Mouse (Mus musculus): Measurements from ENCODE around the gene Prkab1. TPM values are rescaled to one million over a fixed set of nuclear protein-coding genes. Genes with fewer than 3 reads are reported as not detected.

The Prkab1 gene
- polyA plus RNA-seq, 2 experiments: 62.6 to 89.2 TPM

DNA sequence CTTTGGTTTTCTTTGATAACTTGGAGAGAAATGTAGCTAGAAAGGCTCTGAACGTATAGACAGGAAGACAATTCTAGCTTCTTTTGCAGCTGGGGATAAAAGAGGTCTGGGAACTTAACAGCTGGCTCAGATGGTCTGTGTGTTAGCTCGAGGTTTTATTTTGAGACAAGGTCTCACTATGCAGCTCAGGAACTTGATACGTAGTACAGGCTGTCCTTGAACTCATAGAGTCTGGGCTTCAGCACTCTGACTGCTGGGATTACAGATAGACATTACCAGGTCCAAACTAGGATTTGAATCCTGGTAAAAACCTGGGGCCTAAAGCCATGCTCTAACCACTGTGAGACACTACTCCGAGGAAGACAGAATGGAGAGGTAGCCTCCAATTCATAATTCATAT is 21.9 kb upstream of the Prkab1 start:
- Histone ChIP-seq H3K9ac (ENCODE audit: low read depth, low read length, severe bottlenecking) (no peak overlapping the region), H3K4me3 (replicated peaks; ENCODE audit: low read length) (no peak overlapping the region), H3K4me1 (ENCODE audit: control insufficient read depth, insufficient read depth, low read length) (no peaks in the 10 kb centered on the region), H3K9me3 (ENCODE audit: control insufficient read depth, low read length) (no peaks in the 10 kb centered on the region), H3K27me3 (ENCODE audit: control insufficient read depth, insufficient read depth, low read length) (no peaks in the 10 kb centered on the region), H3K27ac (replicated peaks; ENCODE audit: low read depth, low read length) (no peak overlapping the region), H3K36me3 (ENCODE audit: control insufficient read depth, insufficient read depth, low read length) (no peaks in the 10 kb centered on the region), H3K4me2 (replicated peaks; ENCODE audit: low read depth, low read length, severe bottlenecking) (no peak overlapping the region)
- ATAC-seq (ENCODE audit: low FRiP score, low read depth) (no peak), DNase-seq (ENCODE audit: low spot score) (no peak)
- 73% methylated on average over 4 of the region's 4 CpGs for WGBS
- TF ChIP-seq POLR2A (IDR thresholded peaks at IDR 0.05; ENCODE audit: borderline replicate concordance, extremely low read depth, insufficient read depth, insufficient read length): no peak

DNA sequence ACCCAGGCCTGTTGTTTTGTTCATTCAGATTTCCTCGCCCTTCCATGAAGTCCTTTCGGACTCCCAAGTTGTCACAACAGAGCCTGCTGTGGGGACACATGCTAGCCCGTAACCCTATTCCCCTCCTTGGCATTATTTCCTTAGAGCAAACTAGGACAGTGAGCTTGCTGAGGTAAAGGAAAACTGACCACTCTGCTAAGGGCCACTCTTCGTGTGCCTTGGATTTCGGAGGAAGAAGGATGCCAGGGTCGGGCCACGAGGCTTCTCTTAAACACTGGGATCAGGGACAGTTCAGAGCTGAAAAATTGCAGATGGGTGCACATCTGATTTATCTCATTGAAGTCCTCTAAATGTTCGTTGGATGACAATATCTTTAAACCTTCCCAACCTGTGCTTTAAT is 21.3 kb upstream of the Prkab1 start:
- H3K27me3 ChIP-seq (ENCODE audit: control insufficient read depth, insufficient read depth, low read length): no peaks in the 10 kb centered on the region
- H3K4me2 ChIP-seq (replicated peaks; ENCODE audit: low read depth, low read length, severe bottlenecking): no peak overlapping the region
- no peaks in the 10 kb centered on the region for H3K4me1 ChIP-seq (ENCODE audit: control insufficient read depth, insufficient read depth, low read length)
- no peaks in the 10 kb centered on the region for H3K9me3 ChIP-seq (ENCODE audit: control insufficient read depth, low read length)
- H3K4me3 ChIP-seq (replicated peaks; ENCODE audit: low read length): no peak overlapping the region
- 82% methylated on average over 8 of the region's 8 CpGs for WGBS
- no peak for TF ChIP-seq POLR2A (IDR thresholded peaks at IDR 0.05; ENCODE audit: borderline replicate concordance, extremely low read depth, insufficient read depth, insufficient read length)
- no peak for DNase-seq (ENCODE audit: low spot score)
- no peak overlapping the region for H3K9ac ChIP-seq (ENCODE audit: low read depth, low read length, severe bottlenecking)
- H3K36me3 ChIP-seq (ENCODE audit: control insufficient read depth, insufficient read depth, low read length): no peaks in the 10 kb centered on the region
- H3K27ac ChIP-seq (replicated peaks; ENCODE audit: low read depth, low read length): no peak overlapping the region
- ATAC-seq (ENCODE audit: low FRiP score, low read depth): no peak

DNA sequence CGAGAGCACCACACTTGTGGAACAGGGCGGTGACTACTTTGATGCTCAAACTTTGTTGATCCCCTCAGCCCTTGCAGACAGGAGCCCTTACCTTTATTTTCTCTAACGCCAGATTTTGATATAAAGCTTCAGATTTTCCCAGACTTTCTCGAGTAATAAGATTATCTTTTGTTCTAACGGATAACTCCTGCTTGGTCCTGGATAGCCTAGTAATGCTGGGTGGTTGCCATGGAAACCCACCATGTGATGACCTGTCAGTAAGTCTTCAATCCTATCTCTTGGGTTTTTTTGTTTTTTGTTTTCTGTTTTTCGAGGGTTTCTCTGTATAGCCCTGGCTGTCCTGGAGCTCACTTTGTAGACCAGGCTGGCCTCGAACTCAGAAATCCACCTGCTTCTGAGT is 17.9 kb upstream of the Prkab1 start:
- 74% methylated on average over 7 of the region's 7 CpGs for WGBS
- ATAC-seq (ENCODE audit: low FRiP score, low read depth): no peak

DNA sequence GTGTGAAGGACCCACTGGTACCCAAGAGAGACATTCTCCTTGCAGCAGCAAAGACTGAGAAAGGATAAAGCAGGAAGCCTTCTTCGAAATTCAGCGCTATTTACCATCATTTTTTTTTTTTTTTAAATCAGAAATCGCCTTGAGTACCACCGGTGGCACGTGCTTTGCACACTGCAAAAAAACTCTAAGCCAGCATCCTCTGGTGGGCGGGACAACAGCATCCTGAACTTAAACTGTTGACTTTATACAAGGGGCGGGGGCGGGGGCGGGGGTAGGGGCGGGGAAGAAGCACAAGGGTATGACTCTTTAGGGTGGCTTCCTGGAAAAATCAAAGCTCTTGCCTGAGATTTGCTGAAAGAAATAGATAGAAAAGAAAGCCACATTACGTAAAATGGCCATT is 15.4 kb upstream of the Prkab1 start:
- DNase-seq (ENCODE audit: low spot score) (no peak), ATAC-seq (ENCODE audit: low FRiP score, low read depth) (no peak)
- 30% methylated on average over 11 of the region's 11 CpGs for WGBS
- Histone ChIP-seq H3K9me3 (ENCODE audit: control insufficient read depth, low read length) (no peaks in the 10 kb centered on the region), H3K4me3 (replicated peaks; ENCODE audit: low read length) (no peak overlapping the region), H3K27me3 (ENCODE audit: control insufficient read depth, insufficient read depth, low read length) (no peaks in the 10 kb centered on the region), H3K36me3 (ENCODE audit: control insufficient read depth, insufficient read depth, low read length) (no peaks in the 10 kb centered on the region), H3K9ac (ENCODE audit: low read depth, low read length, severe bottlenecking) (no peak overlapping the region), H3K4me2 (replicated peaks; ENCODE audit: low read depth, low read length, severe bottlenecking) (peak overlapping the region; percentile 18), H3K4me1 (ENCODE audit: control insufficient read depth, insufficient read depth, low read length) (no peaks in the 10 kb centered on the region), H3K27ac (replicated peaks; ENCODE audit: low read depth, low read length) (no peak overlapping the region)
- TF ChIP-seq POLR2A (IDR thresholded peaks at IDR 0.05; ENCODE audit: borderline replicate concordance, extremely low read depth, insufficient read depth, insufficient read length): no peak

More for the DNA sequence above, 17.9 kb upstream of the Prkab1 start:
- TF ChIP-seq POLR2A (IDR thresholded peaks at IDR 0.05; ENCODE audit: borderline replicate concordance, extremely low read depth, insufficient read depth, insufficient read length): no peak
- Histone ChIP-seq H3K4me2 (replicated peaks; ENCODE audit: low read depth, low read length, severe bottlenecking) (no peak overlapping the region), H3K9ac (ENCODE audit: low read depth, low read length, severe bottlenecking) (no peak overlapping the region), H3K9me3 (ENCODE audit: control insufficient read depth, low read length) (no peaks in the 10 kb centered on the region), H3K27me3 (ENCODE audit: control insufficient read depth, insufficient read depth, low read length) (no peaks in the 10 kb centered on the region), H3K4me1 (ENCODE audit: control insufficient read depth, insufficient read depth, low read length) (no peaks in the 10 kb centered on the region), H3K4me3 (replicated peaks; ENCODE audit: low read length) (no peak overlapping the region), H3K27ac (replicated peaks; ENCODE audit: low read depth, low read length) (no peak overlapping the region), H3K36me3 (ENCODE audit: control insufficient read depth, insufficient read depth, low read length) (no peaks in the 10 kb centered on the region)
- DNase-seq (ENCODE audit: low spot score): no peak

DNA sequence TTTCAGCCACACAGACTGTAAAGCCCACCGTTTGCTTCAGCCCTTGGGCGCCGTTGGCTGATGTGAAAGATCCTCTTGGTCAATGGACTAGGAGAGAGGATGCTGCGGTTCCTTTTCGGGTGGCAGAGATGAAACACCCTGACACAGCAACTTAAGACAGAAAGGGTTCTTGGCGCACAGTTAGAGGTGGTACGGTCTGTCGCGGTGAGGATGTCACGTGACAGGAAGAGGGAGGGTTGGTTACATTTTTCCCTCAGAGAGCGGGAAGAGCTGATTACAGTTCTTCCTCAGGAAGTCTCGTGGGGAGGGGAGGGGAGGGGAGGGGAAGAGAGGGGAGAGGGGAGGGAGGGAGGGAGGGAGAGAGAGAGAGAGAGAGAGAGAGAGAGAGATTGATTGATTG is 13.4 kb upstream of the Prkab1 start:
- H3K27me3 ChIP-seq (ENCODE audit: control insufficient read depth, insufficient read depth, low read length): no peaks in the 10 kb centered on the region
- WGBS: 58% methylated on average over 12 of the region's 12 CpGs
- no peaks in the 10 kb centered on the region for H3K36me3 ChIP-seq (ENCODE audit: control insufficient read depth, insufficient read depth, low read length)
- no peak overlapping the region for H3K4me2 ChIP-seq (replicated peaks; ENCODE audit: low read depth, low read length, severe bottlenecking)
- no peak for DNase-seq (ENCODE audit: low spot score)
- no peaks in the 10 kb centered on the region for H3K4me1 ChIP-seq (ENCODE audit: control insufficient read depth, insufficient read depth, low read length)
- no peak for TF ChIP-seq POLR2A (IDR thresholded peaks at IDR 0.05; ENCODE audit: borderline replicate concordance, extremely low read depth, insufficient read depth, insufficient read length)
- ATAC-seq (ENCODE audit: low FRiP score, low read depth): no peak
- H3K4me3 ChIP-seq (replicated peaks; ENCODE audit: low read length): no peak overlapping the region
- H3K9me3 ChIP-seq (ENCODE audit: control insufficient read depth, low read length): no peaks in the 10 kb centered on the region
- H3K27ac ChIP-seq (replicated peaks; ENCODE audit: low read depth, low read length): no peak overlapping the region
- H3K9ac ChIP-seq (ENCODE audit: low read depth, low read length, severe bottlenecking): no peak overlapping the region

DNA sequence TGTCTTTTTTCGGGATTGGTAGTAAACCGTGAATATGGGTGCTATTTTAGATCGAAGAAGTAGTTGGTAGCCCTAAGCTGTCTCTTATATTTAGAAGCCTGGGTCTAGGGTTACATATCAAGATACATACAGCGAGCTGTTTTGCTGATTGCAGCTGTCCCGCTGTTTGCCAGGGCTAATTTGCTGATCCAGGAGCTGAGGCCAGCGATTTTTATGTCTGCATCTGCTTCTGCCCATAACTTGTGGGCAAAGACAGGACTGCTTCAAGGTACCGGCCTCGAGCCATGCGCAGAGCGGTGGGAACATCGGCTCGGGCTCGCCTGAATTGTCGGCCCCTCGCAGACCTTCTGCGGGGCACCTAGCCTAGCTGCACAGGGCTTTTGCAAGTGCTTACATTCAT is 12.2 kb upstream of the Prkab1 start:
- no peaks in the 10 kb centered on the region for H3K4me1 ChIP-seq (ENCODE audit: control insufficient read depth, insufficient read depth, low read length)
- TF ChIP-seq POLR2A (IDR thresholded peaks at IDR 0.05; ENCODE audit: borderline replicate concordance, extremely low read depth, insufficient read depth, insufficient read length): no peak
- no peaks in the 10 kb centered on the region for H3K27me3 ChIP-seq (ENCODE audit: control insufficient read depth, insufficient read depth, low read length)
- H3K4me3 ChIP-seq (replicated peaks; ENCODE audit: low read length): no peak overlapping the region
- H3K9me3 ChIP-seq (ENCODE audit: control insufficient read depth, low read length): no peaks in the 10 kb centered on the region
- 64% methylated on average over 16 of the region's 16 CpGs for WGBS
- no peak overlapping the region for H3K27ac ChIP-seq (replicated peaks; ENCODE audit: low read depth, low read length)
- DNase-seq (ENCODE audit: low spot score): peak; percentile 50
- ATAC-seq (ENCODE audit: low FRiP score, low read depth): peak; percentile 75
- no peak overlapping the region for H3K4me2 ChIP-seq (replicated peaks; ENCODE audit: low read depth, low read length, severe bottlenecking)
- no peak overlapping the region for H3K9ac ChIP-seq (ENCODE audit: low read depth, low read length, severe bottlenecking)
- H3K36me3 ChIP-seq (ENCODE audit: control insufficient read depth, insufficient read depth, low read length): no peaks in the 10 kb centered on the region
